Mouse (Mus musculus): ENCODE results near the gene Wnt9b.
"Not testable (repeated sequence)": the region's sequence is repeated elsewhere in the genome, so short reads cannot be mapped to it uniquely, and the experiment has no call there.

The Wnt9b gene

GRCm38 (mm10) chr11:103749306-103750089 is at the start of gene Wnt9b:
TSS of gene Wnt9b (minus strand) at chr11:103749821.
- no peak for DNase-seq

DNA sequence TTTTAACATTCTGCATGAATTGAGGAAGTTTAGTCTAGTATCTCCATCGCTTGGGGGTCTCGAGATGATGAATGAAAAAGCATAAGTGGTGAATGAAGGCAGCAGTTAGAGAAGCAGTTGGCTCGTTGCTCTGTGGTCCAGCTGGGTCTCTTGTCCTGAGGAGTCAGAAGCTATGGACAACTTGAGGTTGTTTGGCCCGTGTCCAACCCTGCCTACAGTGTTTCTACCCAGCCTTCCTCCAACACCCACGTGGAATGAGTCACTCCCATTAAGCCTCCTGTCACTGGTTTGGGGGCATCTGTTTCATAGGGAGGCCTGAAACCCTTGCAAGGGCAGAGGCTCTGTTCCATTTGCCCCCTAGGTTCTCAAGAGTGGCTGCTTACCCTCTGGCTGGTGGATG is 40.3 kb upstream of the Wnt9b start:
- DNase-seq = no peak

DNA sequence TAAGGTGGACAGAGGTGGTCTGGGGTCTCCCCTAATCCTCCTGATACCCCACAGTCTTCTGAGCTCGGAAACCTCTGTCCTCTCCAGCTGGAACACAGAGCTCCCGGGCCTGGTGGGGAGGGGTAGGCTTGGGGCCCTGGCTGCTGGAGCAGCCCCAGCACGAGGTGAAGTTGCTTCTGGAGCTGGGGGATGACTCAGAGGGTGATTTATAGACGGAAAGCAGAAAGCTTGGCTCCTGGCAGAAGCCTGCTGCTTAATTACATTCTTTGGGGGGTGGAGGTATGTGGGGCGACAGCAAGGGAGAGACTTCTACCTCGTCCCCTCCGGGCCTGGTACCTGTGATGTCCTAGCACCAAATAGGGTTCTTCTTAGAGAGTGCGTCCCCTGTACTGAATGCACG is 30.5 kb upstream of the Wnt9b start:
- no peak for DNase-seq

- DNase-seq = no peak
Observed at GRCm38 (mm10) chr11:103774228-103774530, 24.6 kb upstream of the Wnt9b start.

DNA sequence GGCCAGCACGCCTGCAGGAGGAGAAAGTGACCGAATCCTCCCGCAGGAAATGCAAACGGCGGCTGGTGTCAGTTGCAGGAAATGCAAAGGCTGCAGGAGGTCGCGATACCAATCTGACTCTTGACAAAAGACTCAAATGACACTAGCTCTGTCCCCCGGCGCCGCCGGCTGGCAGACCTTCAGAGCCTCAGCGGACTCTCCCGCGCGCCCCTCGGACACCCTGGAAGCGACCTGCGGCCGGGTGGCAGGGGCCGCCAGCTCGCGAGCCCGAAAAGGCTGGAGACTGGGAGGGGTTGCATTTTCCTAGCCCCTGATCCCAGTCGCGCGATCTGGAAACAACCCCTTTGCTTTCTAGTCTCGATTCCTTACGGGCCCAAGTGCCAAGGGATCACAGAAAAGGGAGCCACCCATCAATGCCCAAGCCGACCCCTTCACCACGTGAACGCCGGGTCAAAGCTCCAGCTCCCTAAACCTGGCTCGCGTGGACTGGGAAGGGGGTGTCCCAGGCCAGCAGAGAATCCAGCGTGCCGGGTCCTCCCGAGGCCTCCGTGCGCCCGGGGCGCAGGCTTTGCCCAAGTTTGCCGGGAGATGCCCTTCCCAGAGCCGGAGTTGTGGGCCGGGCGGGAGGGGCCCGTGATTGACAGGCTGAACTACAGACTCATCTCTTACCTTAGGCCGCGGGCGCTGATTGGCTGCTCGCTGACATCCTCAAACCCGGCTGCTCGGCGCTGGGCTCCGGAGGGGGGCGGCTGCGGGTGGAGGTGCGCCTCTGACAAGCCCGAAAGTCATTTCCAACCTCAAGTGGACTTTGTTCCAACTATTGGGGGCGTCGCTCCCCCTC is 24.0 kb upstream of the Wnt9b start, which contains the start of gene Wnt3:
Gene Wnt3, plus strand, starts transcription at position 764 of the 841 bp plus-strand sequence.
- DNase-seq = peak; percentile 58

GRCm38 (mm10) chr11:103772505-103773386 is 23.1 kb upstream of the Wnt9b start:
- DNase-seq = no peak

GRCm38 (mm10) chr11:103771160-103771817 is 21.7 kb upstream of the Wnt9b start:
- peak; percentile 9 for DNase-seq

GRCm38 (mm10) chr11:103765556-103766011 is 16.0 kb upstream of the Wnt9b start:
- DNase-seq = no peak

- no peak for DNase-seq
Observed at GRCm38 (mm10) chr11:103764601-103765000, 15.0 kb upstream of the Wnt9b start.

DNA sequence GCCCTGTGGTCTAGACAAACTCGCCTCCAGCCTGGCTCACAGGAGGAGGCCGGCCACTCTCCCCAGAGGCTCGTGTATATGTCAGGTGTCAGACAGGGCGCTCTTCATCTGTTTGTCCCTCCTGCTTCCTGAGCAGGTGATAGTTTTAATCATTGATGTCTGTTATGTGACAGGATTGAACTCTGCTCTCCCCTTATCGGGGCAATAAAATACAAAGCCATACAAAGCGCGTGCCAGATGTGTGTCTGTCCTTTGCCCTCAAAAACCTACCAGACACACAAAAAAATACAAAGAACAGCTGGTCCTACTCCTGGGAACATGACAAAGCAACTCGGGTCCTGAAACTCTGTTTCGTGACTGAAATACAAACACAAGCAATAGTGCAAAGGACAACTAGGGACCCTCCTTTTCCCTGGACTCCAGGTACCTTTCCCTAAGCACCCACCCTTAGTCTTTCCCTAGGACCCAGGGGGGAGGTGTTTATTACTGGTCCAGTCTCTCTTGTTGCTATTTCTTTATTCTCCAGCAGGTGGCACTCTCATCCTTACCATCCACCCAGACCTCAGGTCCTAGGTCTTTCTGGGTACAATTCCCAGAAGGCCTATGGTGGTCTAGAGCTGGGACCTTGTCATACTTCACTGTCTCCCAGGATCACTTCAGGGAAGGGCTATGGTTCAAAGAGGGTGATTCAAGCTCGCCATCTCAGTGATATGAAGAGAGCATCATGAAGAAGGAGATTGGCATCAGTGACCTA is 14.0 kb upstream of the Wnt9b start:
- DNase-seq = peak; percentile 34

GRCm38 (mm10) chr11:103760891-103761290 is 11.3 kb upstream of the Wnt9b start:
- DNase-seq = not testable (repeated sequence)

- no peak for DNase-seq
Observed at GRCm38 (mm10) chr11:103760101-103760500, 10.5 kb upstream of the Wnt9b start.

- DNase-seq = peak; percentile 68
Observed at GRCm38 (mm10) chr11:103758706-103759105, 9.1 kb upstream of the Wnt9b start.

GRCm38 (mm10) chr11:103758054-103758453 is 8.4 kb upstream of the Wnt9b start:
- no peak for DNase-seq

- DNase-seq = no peak
Observed at GRCm38 (mm10) chr11:103750612-103751011, 991 bp upstream of the Wnt9b start.

- DNase-seq = no peak
Observed at GRCm38 (mm10) chr11:103735046-103735781, 14.4 kb downstream of the Wnt9b start.

DNA sequence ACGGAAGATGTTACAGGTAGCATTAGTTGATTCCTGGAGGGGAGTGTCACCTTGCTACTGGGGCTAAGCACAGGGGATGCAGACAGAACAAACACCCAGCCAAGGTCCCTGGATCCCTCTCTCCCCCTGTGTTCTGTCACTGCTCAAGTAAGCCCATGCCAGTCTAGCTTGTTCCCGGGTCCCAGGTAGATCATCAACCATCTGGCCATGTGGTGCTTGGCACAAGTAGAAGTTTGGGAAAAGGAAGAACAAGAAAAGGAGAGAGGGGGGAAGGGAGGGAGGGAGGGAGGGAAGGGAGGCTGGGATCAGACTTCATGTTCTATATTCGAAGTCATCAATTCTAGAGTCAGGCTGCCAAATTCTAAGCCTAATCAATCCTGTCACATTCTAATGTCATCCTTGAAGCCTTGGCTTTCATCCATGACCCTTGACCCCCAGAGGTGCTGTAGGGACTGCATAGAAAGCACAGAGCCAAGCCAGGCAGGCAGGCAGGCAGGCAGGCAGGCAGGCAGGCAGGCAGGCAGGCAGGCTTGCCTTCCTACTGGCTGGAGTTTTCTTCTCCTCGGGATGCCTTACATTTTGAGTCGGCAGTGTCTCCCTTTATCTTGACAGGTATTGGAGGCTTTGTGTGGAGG is 15.1 kb downstream of the Wnt9b start:
- DNase-seq = no peak

DNA sequence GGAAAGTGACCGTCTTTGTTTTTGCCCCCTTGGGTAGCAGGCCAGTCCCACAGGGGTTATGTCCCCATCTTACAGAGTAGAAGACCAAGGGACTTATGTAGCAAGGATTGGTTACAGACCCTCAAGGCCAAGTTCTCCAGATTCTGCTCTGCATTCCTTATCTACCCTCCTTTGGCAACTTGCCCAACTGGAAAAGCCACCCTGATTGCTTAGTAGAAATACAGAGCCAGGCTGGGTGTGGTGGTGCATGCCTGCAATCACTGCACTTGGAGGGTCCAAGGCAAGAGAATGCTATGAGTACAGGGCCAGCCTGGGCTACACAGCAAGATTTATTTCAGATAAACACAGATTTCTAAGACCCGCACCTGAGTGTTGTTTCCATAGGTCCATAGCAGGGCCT is 15.7 kb downstream of the Wnt9b start:
- no peak for DNase-seq

- DNase-seq = no peak
Observed at GRCm38 (mm10) chr11:103733069-103733468, 16.6 kb downstream of the Wnt9b start.

DNA sequence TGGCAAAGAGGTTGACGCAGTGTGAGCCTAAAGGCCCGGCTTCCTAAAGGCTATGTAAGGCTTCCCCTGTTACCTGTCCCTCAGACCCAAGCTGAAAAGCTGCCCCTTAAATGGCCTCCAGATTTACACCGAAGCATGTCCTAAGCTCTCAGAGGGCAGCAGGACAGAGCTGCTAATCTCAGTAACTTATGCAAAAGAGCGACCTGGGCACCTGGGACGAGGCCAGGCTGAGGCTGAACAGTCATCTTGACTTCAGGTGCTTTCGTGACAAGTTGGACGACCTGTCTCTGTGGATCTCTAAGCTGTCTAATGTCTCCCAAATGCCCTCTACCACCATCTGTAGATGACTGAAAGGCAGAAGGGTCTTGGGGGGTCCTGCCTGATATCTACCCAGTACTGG is 17.3 kb downstream of the Wnt9b start:
- DNase-seq = no peak

Data from thymus, postnatal 14 days (tissue).